Mouse (Mus musculus) limb, embryonic 14.5 days (tissue): ENCODE measurements around the gene Dhrs7. TPM values are rescaled to one million over a fixed set of nuclear protein-coding genes. Genes with fewer than 3 reads are reported as not detected.
A peak's percentile ranks its signal among the peaks of the same experiment; 100 is the strongest.

Experiments
- ATAC-seq: fragments of 200-750 bp; cut with Nextera tagmentation; 2 replicates; pipeline ENCODE4 v1.8.0; 2017; ENCODE audit warnings: low read depth, moderate number of reproducible peaks, moderate TSS enrichment; ENCODE audit not compliant: low FRiP score
- DNase-seq: peaks from one replicate; pipeline ENCODE4 v3.0.0-alpha.2; 2015; ENCODE audit warnings: low spot score
- H3K27ac ChIP-seq: fragments of 300-500 bp; sonication (generic); replicated peaks from 2 replicates; pipeline ENCODE4 v1.5.1; 2014; ENCODE audit warnings: low read depth, mild to moderate bottlenecking, low read length, moderate library complexity, mixed read lengths
- H3K27me3 ChIP-seq: fragments of 300-500 bp; sonication (generic); 2 replicates; pipeline ENCODE4 v1.6.1; 2014; ENCODE audit warnings: low read length, mixed read lengths; ENCODE audit not compliant: control insufficient read depth, insufficient read depth
- H3K36me3 ChIP-seq: fragments of 300-500 bp; sonication (generic); 2 replicates; pipeline ENCODE4 v1.6.1; 2014; ENCODE audit warnings: mild to moderate bottlenecking, low read length, moderate library complexity, mixed read lengths; ENCODE audit not compliant: control insufficient read depth, insufficient read depth
- H3K4me1 ChIP-seq: fragments of 300-500 bp; sonication (generic); 2 replicates; pipeline ENCODE4 v1.6.1; 2014; ENCODE audit warnings: antibody characterized with exemption, low read length, mixed read lengths; ENCODE audit not compliant: control insufficient read depth, insufficient read depth
- H3K4me2 ChIP-seq: fragments of 300-500 bp; sonication (generic); replicated peaks from 2 replicates; pipeline ENCODE4 v1.6.1; 2014; ENCODE audit warnings: low read depth, mild to moderate bottlenecking, low read length, moderate library complexity; ENCODE audit not compliant: severe bottlenecking
- H3K4me3 ChIP-seq: fragments of 300-500 bp; sonication (generic); replicated peaks from 2 replicates; pipeline ENCODE4 v1.5.1; 2014; ENCODE audit warnings: low read length
- H3K9ac ChIP-seq: fragments of 300-500 bp; sonication (generic); 2 replicates; pipeline ENCODE4 v1.6.1; 2014; ENCODE audit warnings: mild to moderate bottlenecking, low read depth, low read length, moderate library complexity; ENCODE audit not compliant: severe bottlenecking
- H3K9me3 ChIP-seq: fragments of 300-500 bp; sonication (generic); 2 replicates; pipeline ENCODE4 v1.6.1; 2016; ENCODE audit warnings: low read length; ENCODE audit not compliant: control insufficient read depth
- POLR2A ChIP-seq: fragments of 200-500 bp; IDR thresholded peaks from 2 replicates; pipeline ENCODE4 v1.8.0; 2012; ENCODE audit warnings: inconsistent platforms, mild to moderate bottlenecking, moderate library complexity, borderline replicate concordance; ENCODE audit not compliant: insufficient read depth, insufficient read length; ENCODE audit errors: extremely low read depth
- WGBS: fragments of 180-500 bp; shearing (Covaris S2); extraction: QIAGEN DNeasy Blood & Tissue Kit; methylation state at CpG from one replicate; pipeline ENCODE4 v1.1.7; 2014; 5-methylcytosine and 5-hydroxymethylcytosine counted together
- polyA plus RNA-seq, 2 experiments: library from polyadenylated mRNA; depleted of rRNA in 1 of 2; stranded (reverse) in 1 of 2; unstranded in 1 of 2; fragments of >200 nt; fragmentation: Nextera tagmentation in 1 of 2; extraction: Ambion mirVana in 1 of 2; gene quantifications; 2 replicates each; pipeline versions ENCODE4 v1.2.1 to v1.2.3; 2012 to 2014

Dhrs7 gene
- polyA plus RNA-seq, 2 experiments, result 18.6 to 38.6 TPM

GRCm38 (mm10) chr12:72655775-72656174 lies 8.9 kb downstream of the Dhrs7 start:
- 89% methylated on average over 16 of the region's 16 CpGs for WGBS
- no peaks in the 10 kb centered on the region for H3K36me3 ChIP-seq
- no peak for ATAC-seq

GRCm38 (mm10) chr12:72654698-72655097 lies 10.0 kb downstream of the Dhrs7 start:
- no peak overlapping the region for H3K27ac ChIP-seq
- H3K36me3 ChIP-seq, result no peaks in the 10 kb centered on the region
- ATAC-seq (no peak), DNase-seq (peak; percentile 32)
- H3K9me3 ChIP-seq, result no peaks in the 10 kb centered on the region
- H3K27me3 ChIP-seq, result no peaks in the 10 kb centered on the region
- no peak overlapping the region for H3K4me2 ChIP-seq
- no peak overlapping the region for H3K4me3 ChIP-seq
- H3K4me1 ChIP-seq, result no peaks in the 10 kb centered on the region
- no peak for TF ChIP-seq POLR2A
- no peak overlapping the region for H3K9ac ChIP-seq
- WGBS, result 18% methylated on average over 4 of the region's 4 CpGs

More at GRCm38 (mm10) chr12:72655775-72656174, 8.9 kb downstream of the Dhrs7 start:
- Histone ChIP-seq H3K4me1 (no peaks in the 10 kb centered on the region), H3K9me3 (no peaks in the 10 kb centered on the region), H3K27ac (no peak overlapping the region), H3K9ac (no peak overlapping the region), H3K4me3 (no peak overlapping the region), H3K27me3 (no peaks in the 10 kb centered on the region), H3K4me2 (no peak overlapping the region)
- DNase-seq, result no peak
- TF ChIP-seq POLR2A, result no peak

GRCm38 (mm10) chr12:72649611-72650330 lies 14.9 kb downstream of the Dhrs7 start, which contains the start of gene Gm4756:
Gm4756 (minus strand) TSS chr12:72649661.
- no peak within 1 kb of the TSS for H3K9ac ChIP-seq
- H3K27ac ChIP-seq, result no peak within 1 kb of the TSS
- 65% methylated on average over 11 of the region's 11 CpGs for WGBS
- no peak within 1 kb of the TSS for H3K4me3 ChIP-seq
- DNase-seq (no peak), ATAC-seq (no peak)
- TF ChIP-seq POLR2A, result no peak
- no peaks in the 10 kb centered on the region for H3K36me3 ChIP-seq
- no peak within 1 kb of the TSS for H3K4me2 ChIP-seq
- H3K9me3 ChIP-seq, result no peaks in the 10 kb centered on the region
- no peaks in the 10 kb centered on the region for H3K4me1 ChIP-seq
- no peaks in the 10 kb centered on the region for H3K27me3 ChIP-seq

- Histone ChIP-seq H3K4me3 (no peak overlapping the region), H3K27me3 (no peaks in the 10 kb centered on the region), H3K4me2 (no peak overlapping the region), H3K36me3 (no peaks in the 10 kb centered on the region), H3K9ac (no peak overlapping the region), H3K4me1 (no peaks in the 10 kb centered on the region), H3K9me3 (no peaks in the 10 kb centered on the region), H3K27ac (no peak overlapping the region)
- DNase-seq, result no peak
- 94% methylated on average over 14 of the region's 14 CpGs for WGBS
- ATAC-seq, result no peak
- TF ChIP-seq POLR2A, result no peak
These were observed 15.8 kb downstream of the Dhrs7 start for GRCm38 (mm10) chr12:72648921-72649320.

GRCm38 (mm10) chr12:72638025-72638424 lies 26.7 kb downstream of the Dhrs7 start:
- H3K27ac ChIP-seq, result no peak overlapping the region
- no peaks in the 10 kb centered on the region for H3K4me1 ChIP-seq
- no peaks in the 10 kb centered on the region for H3K27me3 ChIP-seq
- 86% methylated on average over 3 of the region's 3 CpGs for WGBS
- DNase-seq, result no peak
- ATAC-seq, result no peak
- no peak overlapping the region for H3K9ac ChIP-seq
- TF ChIP-seq POLR2A, result no peak
- no peak overlapping the region for H3K4me2 ChIP-seq
- H3K36me3 ChIP-seq, result no peaks in the 10 kb centered on the region
- no peak overlapping the region for H3K4me3 ChIP-seq
- 0 out of 2 replicates have a peak, but pooled peaks cover 3% of the 10 kb centered on the region for H3K9me3 ChIP-seq
